Mouse (Mus musculus) E14TG2a.4 (cell line): Measurements from ENCODE around the gene Trim47.

Experiments used
- H3K27me3 ChIP-seq: 2 replicates; pipeline ENCODE4 v1.6.1; 2014; ENCODE audit warnings: low read length, control low read depth; ENCODE audit not compliant: insufficient read depth
- H3K36me3 ChIP-seq: 2 replicates; pipeline ENCODE4 v1.6.1; 2014; ENCODE audit warnings: low read length, control low read depth; ENCODE audit not compliant: insufficient read depth
- H3K4me1 ChIP-seq: replicated peaks from 2 replicates; pipeline ENCODE4 v1.6.1; 2014; ENCODE audit warnings: low read depth, low read length, control low read depth
- H3K4me3 ChIP-seq: replicated peaks from 2 replicates; pipeline ENCODE4 v1.5.1; 2014; ENCODE audit warnings: mild to moderate bottlenecking, low read length
- H3K9me3 ChIP-seq: 2 replicates; pipeline ENCODE4 v1.6.1; 2014; ENCODE audit warnings: low read length, control low read depth
- CTCF ChIP-seq: conservative IDR thresholded peaks from 2 replicates; pipeline ENCODE4 v1.5.1; 2014; ENCODE audit warnings: low read length
- NANOG ChIP-seq: IDR thresholded peaks from 2 replicates; pipeline ENCODE4 v1.6.1; 2014; ENCODE audit warnings: borderline replicate concordance, low read length, mixed read lengths
- POU5F1 ChIP-seq: IDR thresholded peaks from 2 replicates; pipeline ENCODE4 v1.6.1; 2014; ENCODE audit warnings: low read length, borderline replicate concordance

Gene Trim47

GRCm38 (mm10) chr11:116163002-116163401 lies 36.0 kb upstream of the Trim47 start:
- TF ChIP-seq CTCF = no peak
- TF ChIP-seq POU5F1 = no peak
- no peak for TF ChIP-seq NANOG
- peaks cover 58% of the 10 kb centered on the region for H3K4me1 ChIP-seq
- peaks cover 45% of the 10 kb centered on the region for H3K36me3 ChIP-seq
- H3K4me3 ChIP-seq = peak overlapping the region; percentile 61
- H3K27me3 ChIP-seq = peaks cover 9% of the 10 kb centered on the region; the same call in 1 of the 2 replicates
- no peaks in the 10 kb centered on the region for H3K9me3 ChIP-seq

DNA sequence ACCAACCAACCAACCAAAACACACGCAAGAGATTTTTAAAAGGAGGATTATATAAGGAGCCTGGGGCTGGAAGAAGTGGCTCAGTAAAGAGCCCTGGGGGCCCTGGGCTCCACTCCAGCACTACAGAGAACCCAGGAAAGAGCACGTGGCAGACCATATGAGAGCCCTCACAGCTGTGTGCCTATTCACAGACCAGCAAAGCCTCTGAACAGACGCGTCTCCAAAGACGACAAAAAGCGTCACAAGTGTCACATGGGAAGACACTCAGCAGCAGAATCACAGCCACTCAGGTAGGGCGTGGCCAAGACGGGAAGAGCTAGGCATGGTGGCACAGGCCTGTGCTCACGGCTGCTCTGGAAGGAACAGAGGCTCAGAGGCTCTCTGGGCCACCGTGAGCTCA lies 35.1 kb upstream of the Trim47 start:
- Histone ChIP-seq H3K9me3 (no peaks in the 10 kb centered on the region), H3K36me3 (peaks cover 49% of the 10 kb centered on the region), H3K4me1 (peaks cover 62% of the 10 kb centered on the region), H3K27me3 (peaks cover 9% of the 10 kb centered on the region; the same call in 1 of the 2 replicates), H3K4me3 (peak overlapping the region; percentile 61)
- TF ChIP-seq CTCF (no peak), NANOG (no peak), POU5F1 (no peak)

- H3K27me3 ChIP-seq = peaks cover 9% of the 10 kb centered on the region; the same call in 1 of the 2 replicates
- peaks cover 57% of the 10 kb centered on the region for H3K36me3 ChIP-seq
- TF ChIP-seq POU5F1 (no peak), CTCF (no peak), NANOG (no peak)
- no peaks in the 10 kb centered on the region for H3K9me3 ChIP-seq
- H3K4me1 ChIP-seq = peaks cover 62% of the 10 kb centered on the region
- H3K4me3 ChIP-seq = 0 out of 2 replicates have a peak overlapping the region, but pooled peaks have one; percentile 20
Measured at GRCm38 (mm10) chr11:116161312-116161711, 34.3 kb upstream of the Trim47 start.

DNA sequence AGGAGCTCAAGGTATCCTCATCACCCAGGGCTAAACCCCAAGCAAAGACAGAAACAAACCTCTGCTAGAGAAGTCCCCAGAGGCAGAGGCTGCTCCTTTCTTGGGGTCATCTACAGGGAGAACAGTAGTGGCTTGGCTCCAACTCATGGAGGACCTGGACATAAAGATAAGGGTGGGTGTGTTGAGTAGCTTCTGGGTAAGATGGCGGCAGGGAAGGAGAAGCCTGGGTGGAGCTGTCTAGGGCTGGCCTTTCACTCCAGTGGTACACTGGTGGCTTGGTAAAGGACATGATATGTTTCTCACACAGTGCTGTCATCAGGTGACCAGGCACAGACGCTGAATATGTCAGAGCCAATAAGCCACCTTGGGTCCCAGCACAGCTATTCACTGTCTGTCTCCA lies 23.9 kb upstream of the Trim47 start:
- Histone ChIP-seq H3K9me3 (no peaks in the 10 kb centered on the region), H3K4me3 (no peak overlapping the region)

DNA sequence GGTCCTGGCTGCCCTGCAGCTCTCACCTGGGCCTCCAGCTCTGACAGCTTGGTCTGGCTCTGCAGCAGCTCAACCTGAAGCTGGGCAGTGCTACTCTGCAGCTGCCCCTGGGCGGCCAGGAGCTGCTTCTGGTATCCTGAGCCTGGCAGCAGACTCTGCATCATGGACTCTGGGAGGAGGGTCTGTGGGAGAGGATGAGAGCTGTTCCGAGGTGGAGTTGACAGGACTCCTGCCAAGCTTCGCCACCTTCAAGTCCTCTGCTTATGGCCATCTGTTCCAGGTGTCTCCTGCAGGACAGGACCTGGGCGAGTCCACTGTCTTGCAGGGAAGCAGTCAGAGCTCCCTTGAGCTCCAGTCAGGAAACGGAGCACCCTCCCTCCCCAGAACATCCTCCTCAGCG lies 22.3 kb upstream of the Trim47 start:
- Histone ChIP-seq H3K9me3 (no peaks in the 10 kb centered on the region), H3K36me3 (peaks cover 84% of the 10 kb centered on the region), H3K4me1 (peaks cover 53% of the 10 kb centered on the region), H3K27me3 (peaks cover 25% of the 10 kb centered on the region), H3K4me3 (peak overlapping the region; percentile 46; the same call in 1 of the 2 replicates)
- no peak for TF ChIP-seq NANOG
- no peak for TF ChIP-seq POU5F1
- no peak for TF ChIP-seq CTCF

More for the DNA sequence above, 23.9 kb upstream of the Trim47 start:
- no peak for TF ChIP-seq POU5F1
- no peak for TF ChIP-seq CTCF
- no peak for TF ChIP-seq NANOG
- peaks cover 37% of the 10 kb centered on the region for H3K4me1 ChIP-seq
- H3K36me3 ChIP-seq = peaks cover 89% of the 10 kb centered on the region
- peaks cover 25% of the 10 kb centered on the region for H3K27me3 ChIP-seq

DNA sequence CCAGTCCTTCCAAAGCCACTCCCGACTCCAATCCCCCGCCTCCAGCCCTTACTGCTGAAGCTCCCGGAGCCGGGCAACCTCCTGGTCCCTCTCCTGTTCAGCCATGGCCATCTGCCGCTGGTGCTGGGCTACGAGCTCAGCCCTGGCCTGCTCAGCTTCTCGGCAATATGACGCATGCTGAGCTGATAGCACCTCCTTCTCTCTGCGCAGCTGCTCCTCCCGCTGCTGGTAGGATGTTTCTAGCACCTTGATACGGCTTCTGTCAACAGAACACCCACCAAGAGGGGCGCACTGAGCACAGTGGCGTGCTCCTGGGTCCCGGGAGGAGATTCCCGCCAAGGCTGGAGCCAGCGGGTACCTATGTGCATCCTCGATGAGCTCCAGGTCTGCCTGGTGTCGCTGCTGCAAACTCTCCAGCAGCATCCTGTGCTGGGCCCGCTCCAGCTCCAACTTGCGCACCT lies 21.8 kb upstream of the Trim47 start:
- Histone ChIP-seq H3K4me3 (peak overlapping the region; percentile 46), H3K9me3 (no peaks in the 10 kb centered on the region), H3K4me1 (peaks cover 59% of the 10 kb centered on the region), H3K36me3 (peaks cover 84% of the 10 kb centered on the region), H3K27me3 (peaks cover 25% of the 10 kb centered on the region)
- no peak for TF ChIP-seq CTCF
- TF ChIP-seq POU5F1 = no peak
- no peak for TF ChIP-seq NANOG

- no peaks in the 10 kb centered on the region for H3K9me3 ChIP-seq
- H3K36me3 ChIP-seq = peaks cover 70% of the 10 kb centered on the region
- no peak for TF ChIP-seq POU5F1
- TF ChIP-seq NANOG = no peak
- no peak for TF ChIP-seq CTCF
- peaks cover 82% of the 10 kb centered on the region for H3K4me1 ChIP-seq
- peaks cover 25% of the 10 kb centered on the region for H3K27me3 ChIP-seq
- peak overlapping the region; percentile 67 for H3K4me3 ChIP-seq
Measured at GRCm38 (mm10) chr11:116146294-116146985, 19.4 kb upstream of the Trim47 start.

DNA sequence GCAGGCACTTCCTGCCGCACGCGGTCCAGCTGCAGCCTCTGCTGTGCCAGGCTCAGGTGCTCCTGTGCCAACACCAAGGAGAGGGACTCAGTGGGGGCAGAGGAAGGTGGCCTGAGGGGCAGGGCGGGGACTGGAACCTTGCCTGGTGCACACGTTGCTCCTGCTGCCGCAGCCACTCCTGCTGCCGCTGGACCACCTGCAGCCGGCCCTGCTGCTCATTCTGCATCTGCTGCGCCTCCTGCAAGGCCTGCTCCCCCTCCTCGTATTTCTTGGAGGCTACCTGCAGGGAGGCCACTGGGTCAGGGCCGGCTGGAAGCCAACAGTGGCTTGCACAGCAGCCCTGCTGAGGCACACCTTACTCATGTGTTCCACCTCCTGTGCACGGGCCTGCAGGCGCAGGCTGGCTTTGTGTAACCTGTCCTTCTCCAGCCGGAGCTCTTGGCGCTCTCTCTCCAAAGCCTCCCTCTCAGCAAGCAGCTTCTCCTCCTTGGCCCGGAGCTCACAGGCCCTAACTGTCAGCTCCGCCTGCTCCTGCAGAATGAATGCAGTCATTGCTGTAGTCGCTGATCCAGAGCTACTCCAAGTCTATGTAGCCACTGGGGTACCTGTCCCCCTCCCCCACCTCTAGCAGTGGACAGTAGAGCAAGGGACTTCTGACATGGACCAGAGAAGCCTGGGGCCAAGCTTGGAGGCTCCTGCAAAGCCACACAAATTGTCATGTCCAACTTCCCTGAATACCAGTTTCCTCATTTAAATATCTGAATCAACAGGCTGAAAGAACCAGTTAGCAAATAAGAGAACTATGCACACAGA lies 18.7 kb upstream of the Trim47 start:
- TF ChIP-seq POU5F1 (no peak), NANOG (no peak), CTCF (no peak)
- H3K4me3 ChIP-seq = peak overlapping the region; percentile 67
- peaks cover 25% of the 10 kb centered on the region for H3K27me3 ChIP-seq
- no peaks in the 10 kb centered on the region for H3K9me3 ChIP-seq
- H3K4me1 ChIP-seq = peaks cover 88% of the 10 kb centered on the region
- H3K36me3 ChIP-seq = peaks cover 63% of the 10 kb centered on the region
